Mouse (Mus musculus) gastrocnemius, adult 8-10 months (tissue): ENCODE measurements around the gene Cnn2. TPM values are rescaled to one million over a fixed set of nuclear protein-coding genes. Genes with fewer than 3 reads are reported as not detected.

Experiments
- DNase-seq, 2 experiments: peaks; one replicate each; pipeline ENCODE4 v3.0.0; 2022; ENCODE audit warnings: low spot score in 2 of 2
- total RNA-seq, 4 experiments: library from RNA; stranded (reverse); gene quantifications; 2 replicates each; pipeline ENCODE4 v1.2.4; 2022

The Cnn2 gene
- total RNA-seq, 4 experiments from 2014 or later, result 2.7 to 5.3 (median 4.3) TPM

DNA sequence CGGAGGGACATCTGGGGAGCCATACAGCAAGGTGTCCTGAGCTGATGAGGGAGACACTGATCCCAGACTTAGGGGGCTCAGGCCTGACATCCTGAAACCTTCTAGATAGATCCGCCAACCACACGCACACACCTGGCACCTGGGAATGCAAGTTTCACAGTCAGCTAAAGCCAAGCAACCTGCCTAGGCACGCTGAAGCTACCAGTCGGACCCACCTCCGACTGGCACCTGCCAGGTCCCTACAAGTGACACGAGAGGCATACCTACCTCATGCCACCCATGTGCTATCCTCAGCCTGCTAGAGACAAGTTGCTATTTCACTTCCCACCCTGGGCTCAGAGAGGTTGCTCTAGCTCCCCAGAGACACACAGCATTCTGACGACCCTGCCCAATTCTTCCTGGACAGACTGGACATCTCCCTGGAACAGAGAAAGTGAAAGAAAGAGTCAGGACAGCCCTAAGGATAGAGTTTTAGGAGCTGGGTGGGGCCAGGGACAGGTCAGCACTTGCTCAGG is 945 bp downstream of the Cnn2 start:
- DNase-seq, result no peak

DNA sequence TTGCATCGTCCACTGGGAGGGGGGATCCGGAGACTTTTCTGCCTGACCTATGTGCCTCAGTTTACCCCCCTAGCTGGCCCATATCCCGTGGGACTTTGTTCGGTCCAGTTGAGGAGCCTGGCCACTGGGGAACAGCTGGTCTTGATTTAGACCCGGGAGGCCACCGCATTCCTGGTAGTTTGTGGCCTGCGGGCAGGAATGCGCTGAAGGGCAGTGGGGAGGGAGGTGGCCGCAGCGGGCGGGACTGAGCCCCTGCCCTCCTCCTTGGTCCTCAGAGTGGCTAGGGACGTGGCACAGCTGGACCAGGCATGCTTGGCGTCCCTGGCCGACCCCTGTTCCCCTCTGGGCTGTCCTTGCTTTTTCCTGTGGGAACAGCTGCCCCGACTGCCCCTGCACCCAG is 1.5 kb downstream of the Cnn2 start:
- DNase-seq, result no peak

DNA sequence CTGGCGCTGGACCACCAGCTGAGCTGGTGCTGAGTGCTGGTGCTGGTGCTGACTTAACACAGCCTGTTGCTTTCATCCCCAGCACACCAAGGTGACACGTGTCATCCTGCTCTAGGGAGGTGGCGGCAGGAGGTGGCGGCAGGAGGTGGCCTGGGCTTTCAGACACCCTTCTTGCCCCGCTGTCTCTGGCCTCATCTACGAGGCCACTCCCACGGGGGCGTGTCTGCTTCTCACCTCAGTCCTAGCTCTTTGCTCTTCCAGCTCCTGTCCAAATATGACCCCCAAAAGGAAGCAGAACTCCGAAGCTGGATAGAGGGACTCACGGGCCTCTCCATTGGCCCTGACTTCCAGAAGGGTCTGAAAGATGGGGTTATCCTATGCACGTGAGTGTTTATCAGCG is 2.7 kb downstream of the Cnn2 start:
- DNase-seq, result no peak

DNA sequence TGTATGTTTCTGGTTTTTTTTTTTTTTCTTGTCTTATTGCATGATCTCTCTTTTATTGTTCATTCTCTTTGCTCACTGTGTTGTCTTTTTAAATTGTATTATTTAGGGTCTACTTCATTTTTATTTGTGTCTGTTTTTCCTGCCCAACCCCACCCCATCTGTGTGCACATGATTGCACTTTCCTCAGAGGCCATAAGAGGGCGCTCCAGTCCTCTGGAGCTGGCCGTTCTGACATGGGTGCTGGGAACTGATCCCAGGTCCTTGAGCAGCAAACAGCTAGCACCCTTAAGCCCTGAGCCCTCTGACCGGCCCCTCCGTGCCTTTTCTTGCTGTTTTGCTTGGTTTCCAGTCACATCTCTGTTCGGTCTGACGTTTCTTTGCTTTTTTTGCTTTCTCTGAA is 3.2 kb downstream of the Cnn2 start:
- no peak for DNase-seq

DNA sequence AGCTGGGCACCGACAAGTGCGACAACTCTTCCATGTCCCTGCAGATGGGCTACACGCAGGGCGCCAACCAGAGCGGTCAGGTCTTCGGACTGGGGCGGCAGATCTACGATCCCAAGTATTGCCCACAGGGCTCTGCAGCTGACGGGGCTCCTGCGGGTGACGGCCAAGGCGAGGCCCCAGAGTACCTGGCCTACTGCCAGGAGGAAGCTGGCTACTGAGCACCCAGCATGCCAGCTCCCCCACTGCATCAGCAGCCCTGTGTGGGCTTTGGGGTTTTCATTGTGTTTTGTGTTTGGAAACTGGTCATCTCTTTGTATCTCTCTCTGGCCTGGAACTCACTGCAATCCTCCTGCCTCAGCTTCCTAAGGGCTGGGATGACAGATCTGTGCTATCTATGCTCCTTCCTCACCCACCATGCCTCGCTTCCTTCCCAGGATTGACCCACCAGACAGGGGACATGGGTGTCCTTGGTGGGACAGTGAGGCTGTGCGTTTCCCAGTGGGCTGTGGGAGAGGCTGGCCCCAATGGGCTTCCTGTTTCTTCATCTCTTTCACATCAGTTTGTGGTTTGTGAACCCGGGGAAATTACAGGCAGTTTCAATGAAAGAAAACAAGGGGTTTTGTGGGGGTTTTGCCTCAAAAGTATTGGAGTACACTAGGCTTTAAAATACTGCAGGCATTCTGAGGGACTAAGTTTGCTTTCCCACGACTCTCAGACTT is 6.2 kb downstream of the Cnn2 start:
- no peak for DNase-seq

DNA sequence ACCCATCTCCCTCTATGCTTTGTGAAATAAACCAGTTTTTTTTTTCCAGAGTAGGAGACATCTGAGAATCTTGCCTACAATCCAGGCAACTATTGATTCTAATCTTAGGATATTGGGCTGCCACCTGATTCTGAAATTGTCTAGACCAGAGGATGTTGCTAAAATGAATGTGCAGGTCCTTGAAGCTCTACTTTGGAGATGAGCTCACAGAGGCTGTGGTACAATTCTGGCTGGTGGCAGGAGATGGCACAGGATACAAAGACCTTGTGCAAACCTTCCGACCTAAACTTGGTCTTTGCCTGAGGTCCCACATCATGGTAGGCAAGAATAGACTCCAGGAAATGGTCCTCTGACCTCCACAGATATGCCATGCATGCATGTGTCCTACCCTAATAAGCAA is 7.3 kb downstream of the Cnn2 start:
- DNase-seq, result no peak

DNA sequence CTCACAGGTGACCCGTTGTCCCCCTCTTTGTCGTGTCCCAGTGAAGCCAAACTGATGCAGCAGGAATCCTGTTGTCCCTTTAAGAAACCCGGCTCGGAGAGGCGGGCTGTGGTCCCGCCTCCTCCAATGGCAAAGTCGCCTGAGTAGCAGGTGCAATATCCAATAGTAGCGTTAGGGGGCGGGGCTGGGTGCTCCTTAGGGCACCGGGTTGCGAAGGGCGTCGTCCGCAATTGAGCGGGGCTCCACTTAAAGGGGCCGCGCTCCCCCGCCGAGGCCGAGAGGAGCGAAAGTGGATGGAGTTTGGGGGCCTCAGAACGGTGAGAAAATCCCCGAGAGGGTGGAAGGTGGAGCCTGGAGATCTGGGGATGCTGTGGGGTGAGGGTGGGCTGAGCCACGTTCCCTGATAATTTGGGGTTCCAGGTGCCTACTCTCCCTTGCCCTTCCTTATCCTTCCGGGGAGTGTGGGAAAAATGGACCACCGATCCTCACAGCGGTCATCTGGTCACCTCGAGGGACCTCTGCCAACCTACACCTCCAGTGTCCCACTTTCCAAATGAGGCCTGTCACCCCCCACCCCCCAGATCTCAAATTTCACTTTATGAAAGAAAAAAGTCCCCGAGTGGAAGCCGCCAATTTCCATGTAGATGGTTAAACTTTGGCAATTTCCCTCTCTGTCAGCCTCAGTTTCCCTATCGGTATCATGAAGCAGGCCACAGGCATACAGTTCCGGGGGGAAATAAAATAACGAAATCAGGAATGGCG is 8.1 kb downstream of the Cnn2 start, which contains the start of gene Abca7:
Gene Abca7, plus strand, starts transcription at position 223 of the 762 bp plus-strand sequence.
- DNase-seq, result peak; percentile 93 to 94

DNA sequence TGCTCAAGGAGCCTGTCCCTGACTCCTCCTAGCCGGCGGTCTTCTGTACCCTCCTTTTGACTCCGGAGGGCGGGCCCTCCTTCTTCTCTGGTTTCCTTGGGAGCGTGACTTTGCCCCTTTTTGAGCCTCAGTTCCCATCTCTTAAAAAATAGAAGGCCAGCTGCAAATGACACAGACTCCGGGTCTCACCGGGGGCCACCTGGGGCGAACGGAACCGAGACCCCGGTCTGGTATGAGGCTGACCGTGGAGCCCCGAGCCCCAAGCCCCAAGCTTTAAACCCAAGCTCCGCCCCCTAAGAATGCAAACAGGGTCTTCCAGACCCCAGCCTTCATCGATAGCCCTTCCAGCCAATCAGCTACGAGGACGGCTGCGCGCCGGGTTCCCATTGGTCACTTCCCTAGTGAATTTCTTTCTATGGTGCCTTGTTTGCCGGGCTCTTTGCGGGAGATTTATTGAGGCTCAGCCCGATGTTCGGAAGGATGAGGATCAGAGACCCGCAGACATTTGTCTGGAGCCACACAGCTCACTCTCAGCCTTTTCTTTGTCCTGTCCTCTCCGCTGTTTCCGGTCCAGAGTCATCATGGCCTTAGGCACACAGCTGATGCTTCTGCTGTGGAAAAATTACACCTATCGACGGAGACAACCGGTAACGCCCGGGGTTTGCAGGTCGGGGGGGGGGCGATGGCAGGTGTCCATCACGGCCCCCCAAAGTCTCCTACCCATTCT is 8.8 kb downstream of the Cnn2 start:
- DNase-seq, result no peak

DNA sequence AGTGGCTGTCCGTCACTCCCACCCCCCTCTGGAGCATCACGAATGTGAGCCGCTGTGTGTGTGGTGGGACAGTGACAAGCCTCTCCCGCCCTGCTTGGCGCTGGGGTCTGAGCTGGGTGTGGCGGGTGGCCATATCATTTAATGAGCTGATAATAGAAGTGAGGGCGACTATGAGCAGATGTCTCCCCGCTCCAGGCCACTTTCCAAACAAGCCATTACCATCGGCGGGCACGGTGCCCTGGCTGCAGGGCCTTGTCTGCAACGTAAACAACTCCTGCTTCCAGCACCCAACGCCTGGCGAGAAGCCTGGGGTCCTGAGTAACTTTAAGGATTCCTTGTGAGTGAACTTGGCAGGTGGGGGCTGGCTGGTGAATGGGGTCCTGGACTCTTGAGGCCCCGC is 9.4 kb downstream of the Cnn2 start:
- no peak for DNase-seq

DNA sequence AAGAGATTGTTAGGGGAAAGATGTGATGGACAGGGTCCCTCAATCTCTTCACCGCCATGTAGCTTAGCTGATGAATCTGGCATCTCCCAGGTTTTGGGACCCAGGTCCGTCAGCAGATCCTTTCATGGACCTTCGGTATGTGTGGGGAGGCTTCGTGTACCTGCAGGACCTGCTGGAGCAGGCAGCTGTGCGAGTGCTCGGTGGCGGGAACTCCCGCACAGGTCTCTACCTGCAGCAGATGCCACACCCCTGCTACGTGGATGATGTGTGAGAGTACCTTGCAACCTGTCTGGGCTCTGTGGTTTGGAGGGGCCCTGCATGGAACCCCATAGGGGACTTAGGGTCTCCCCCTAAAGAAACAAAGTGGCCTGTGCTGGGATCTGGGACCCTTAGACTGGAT is 13.6 kb downstream of the Cnn2 start:
- DNase-seq, result no peak

DNA sequence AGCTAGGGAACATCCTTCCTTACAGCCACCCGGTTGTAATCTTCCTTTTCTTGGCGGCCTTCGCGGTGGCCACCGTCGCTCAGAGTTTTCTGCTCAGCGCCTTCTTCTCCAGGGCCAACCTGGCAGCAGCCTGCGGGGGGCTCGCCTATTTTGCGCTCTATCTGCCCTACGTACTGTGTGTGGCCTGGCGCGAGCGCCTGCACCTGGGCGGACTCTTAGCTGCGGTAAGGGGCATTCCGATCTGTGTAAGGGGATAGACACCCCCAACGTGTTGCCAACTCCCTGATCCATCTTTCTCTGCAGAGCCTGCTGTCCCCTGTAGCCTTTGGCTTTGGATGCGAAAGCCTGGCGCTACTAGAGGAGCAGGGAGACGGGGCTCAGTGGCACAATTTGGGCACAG is 14.4 kb downstream of the Cnn2 start:
- DNase-seq, result no peak

DNA sequence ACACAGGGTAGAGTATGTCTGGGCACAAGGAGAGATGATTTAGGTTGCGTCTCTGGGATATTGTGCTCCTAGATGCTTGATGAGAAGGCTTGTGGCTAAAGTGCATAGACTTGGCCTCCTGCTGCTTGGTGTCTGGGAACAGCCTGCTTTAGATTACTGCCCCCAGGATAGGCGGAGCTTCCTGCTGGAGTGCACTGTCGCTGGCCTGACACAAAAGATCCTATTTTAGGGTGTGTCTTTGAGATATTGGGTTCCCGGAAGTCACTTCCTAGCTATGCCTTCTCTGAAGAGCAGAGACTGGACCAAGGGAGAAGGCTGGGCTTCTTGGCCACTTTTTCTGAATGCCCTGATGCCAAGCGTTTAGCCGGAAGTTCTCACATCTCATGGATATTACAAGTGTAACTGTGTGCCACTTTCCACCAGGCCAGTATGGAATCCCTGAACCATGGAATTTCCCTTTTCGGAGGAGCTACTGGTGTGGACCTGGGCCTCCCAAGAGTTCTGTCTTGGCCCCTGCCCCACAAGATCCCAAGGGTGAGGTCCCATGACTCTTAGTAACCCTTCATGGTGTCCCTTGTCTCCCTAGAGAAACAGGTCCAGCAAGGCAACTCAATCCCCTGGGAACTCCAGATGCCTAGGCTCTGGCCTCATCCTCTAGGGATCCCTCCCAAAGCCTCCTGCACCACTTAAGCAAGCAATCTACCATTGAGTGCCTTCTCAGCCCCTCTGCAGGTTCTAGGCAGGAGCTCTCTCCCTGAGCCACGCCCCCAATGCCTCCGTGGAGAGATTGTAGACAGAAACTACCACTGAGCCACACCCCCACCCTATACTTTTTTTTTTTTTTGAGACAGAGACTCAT is 15.2 kb downstream of the Cnn2 start:
- DNase-seq, result no peak

DNA sequence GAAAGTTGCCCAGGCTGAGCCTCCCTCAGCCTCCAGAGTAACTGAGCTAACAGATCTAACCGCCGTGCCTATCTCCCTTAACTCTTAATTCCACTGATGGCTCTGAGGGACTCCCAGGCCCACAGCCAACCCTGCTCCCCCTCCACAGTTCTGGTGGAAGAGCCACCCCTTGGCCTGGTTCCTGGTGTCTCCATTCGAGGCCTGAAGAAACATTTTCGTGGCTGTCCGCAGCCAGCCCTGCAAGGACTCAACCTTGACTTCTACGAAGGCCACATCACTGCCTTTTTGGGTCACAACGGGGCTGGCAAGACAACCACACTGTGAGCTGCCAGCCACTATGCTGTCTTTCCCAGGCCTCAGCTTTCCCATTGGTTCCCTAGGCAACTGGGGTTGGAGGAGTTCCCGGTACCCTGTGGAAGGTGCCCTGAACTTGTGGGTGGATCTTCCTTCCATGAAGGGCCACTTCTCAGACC is 15.9 kb downstream of the Cnn2 start:
- no peak for DNase-seq

DNA sequence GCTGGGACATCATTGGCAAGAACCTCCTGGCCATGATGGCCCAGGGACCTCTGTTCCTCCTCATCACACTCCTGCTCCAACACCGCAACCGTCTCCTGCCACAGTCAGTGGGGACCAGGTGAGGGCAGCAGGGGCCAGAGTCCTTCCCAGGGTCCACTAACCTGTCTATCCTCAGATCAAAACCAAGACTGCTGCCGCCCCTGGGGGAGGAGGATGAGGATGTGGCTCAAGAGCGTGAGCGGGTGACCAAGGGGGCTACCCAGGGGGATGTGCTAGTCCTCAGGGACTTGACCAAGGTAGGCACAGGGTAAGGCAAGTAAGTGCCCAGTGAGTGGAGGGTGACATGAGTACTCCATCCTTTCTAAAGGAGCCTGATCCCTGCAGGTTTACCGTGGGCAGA is 23.4 kb downstream of the Cnn2 start:
- no peak for DNase-seq

DNA sequence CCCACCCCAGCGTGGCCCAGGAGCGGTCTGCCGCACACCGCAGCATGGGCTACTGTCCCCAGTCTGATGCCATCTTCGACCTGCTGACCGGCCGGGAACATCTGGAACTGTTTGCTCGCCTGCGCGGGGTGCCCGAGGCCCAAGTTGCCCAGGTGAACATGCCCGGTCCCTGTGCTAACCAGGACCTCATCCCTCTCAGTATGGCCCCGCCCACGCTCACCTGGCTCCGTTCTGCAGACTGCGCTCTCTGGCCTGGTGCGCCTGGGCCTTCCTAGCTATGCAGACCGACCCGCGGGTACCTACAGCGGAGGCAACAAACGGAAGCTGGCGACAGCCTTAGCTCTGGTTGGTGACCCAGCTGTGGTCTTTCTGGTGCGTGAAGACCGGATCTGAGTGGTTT is 25.2 kb downstream of the Cnn2 start:
- no peak for DNase-seq

DNA sequence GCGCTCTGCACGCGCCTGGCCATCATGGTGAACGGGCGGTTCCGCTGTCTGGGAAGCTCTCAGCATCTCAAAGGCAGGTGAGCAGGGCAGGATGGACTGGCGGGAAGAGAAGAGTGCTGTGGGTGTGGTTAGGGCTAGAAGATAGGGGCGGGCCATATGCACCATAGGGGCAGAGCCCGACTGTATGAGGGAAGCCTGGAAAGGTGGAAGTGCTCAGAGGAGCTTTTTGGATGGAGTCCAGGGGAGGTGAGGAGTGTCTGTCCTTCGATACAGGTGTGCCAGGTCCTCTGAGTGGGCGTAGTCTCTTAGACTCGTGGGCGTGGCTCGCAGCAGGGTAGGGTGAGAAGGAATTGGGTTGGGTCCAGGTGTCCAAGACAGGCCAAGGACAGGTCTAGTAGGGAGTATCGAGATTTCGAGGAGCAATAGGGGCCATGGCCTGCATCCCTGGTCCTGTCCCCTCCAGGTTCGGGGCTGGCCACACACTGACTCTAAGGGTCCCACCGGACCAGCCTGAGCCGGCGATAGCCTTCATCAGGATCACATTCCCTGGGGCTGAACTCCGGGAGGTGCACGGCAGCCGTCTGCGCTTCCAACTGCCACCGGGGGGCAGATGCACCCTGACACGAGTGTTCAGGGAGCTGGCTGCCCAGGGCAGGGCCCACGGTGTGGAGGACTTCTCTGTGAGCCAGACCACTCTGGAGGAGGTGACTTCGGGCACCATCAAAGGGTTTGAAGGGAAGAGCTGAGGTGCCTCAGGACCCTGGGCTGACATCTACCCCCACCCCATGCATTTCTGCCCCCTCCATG is 26.3 kb downstream of the Cnn2 start:
- no peak for DNase-seq

DNA sequence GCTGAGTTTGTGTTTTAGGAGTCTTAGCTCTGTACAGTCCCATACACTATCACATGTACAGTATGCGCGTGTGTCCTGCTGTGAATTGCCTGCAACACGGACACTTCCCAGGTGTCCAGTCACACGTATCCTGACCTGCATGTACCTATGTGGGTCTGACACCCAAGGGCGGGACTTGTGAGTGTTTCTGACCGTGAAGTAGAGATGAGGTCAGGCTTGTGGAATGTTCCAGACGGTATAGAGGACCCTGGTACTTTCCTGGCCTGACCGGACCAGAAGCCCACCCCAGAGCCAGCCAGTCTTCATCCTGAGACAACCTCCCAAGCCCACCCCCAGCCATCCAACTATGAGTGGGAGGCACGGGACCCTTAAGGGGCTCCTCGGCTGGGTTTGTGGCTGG is 27.2 kb downstream of the Cnn2 start:
- DNase-seq, result no peak

DNA sequence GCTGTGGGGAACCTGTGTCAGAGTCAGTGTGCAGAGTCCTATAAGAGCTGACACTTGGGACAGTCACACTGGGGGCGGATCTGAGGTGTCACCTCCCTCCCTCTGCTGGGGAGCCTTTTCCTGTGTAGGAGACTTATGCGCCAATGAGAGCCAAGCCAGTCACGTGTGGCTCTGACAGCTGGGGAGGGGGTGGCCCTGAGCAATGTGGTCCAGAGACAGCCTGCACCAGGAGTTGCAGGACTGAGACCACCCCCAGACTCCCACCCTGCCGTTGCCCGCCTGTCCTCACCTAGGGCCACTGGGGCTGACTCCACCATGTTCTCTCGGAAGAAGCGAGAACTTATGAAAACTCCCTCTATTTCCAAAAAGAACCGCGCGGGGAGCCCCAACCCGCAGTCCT is 28.1 kb downstream of the Cnn2 start, which contains the start of gene Arhgap45:
Gene Arhgap45, plus strand, starts transcription at position 143 of the 400 bp plus-strand sequence.
- no peak for DNase-seq

DNA sequence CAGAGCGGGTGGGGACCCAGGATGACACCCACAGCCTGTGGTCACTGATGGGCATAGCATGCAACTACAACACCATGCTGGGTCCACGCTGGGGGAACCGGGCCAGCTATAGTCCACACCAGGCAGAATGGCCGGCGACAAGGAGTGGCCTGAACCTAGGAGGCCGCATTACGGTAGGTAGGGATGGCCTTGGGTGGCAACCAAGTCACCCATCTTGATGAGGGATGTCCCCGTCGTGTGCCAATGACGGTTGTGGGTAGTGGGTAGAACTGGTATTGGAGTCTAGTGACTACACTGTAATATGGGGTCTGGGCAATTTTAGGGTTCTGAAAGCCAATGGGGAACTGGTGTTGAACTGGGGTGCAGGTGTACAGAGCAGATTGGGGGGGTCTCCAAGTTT is 28.5 kb downstream of the Cnn2 start:
- DNase-seq, result no peak

DNA sequence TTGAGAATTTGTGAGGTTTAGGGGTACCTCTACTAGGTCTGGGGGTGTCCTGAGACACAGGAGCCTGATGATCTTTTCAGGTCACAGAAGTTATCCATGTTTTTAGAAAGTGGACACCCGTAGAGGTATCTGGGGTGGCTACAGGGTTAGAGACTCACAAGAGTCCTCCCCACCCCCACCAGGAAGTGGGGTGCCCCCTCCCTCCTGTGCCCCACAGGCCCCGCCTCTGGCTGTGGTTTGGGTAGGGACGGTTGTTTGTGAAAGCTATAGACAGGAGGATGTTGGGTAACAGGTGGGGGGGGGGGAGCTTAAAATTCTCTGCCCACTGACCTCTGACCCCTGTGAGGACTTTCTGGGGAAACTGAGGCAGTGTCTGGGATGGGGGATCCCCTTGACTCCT is 29.0 kb downstream of the Cnn2 start:
- no peak for DNase-seq
